Mouse (Mus musculus) embryonic fibroblast, embryonic 13.5 days (primary cell): ENCODE results near the gene Cbr1.

ENCODE experiments used
- CTCF ChIP-seq: IDR thresholded peaks from 2 replicates; pipeline ENCODE4 v1.5.1; 2011; ENCODE audit warnings: mild to moderate bottlenecking, control low read depth, low read length, moderate library complexity, borderline replicate concordance; ENCODE audit not compliant: insufficient read depth
- POLR2A ChIP-seq: IDR thresholded peaks from 2 replicates; pipeline ENCODE4 v1.6.1; 2011; ENCODE audit warnings: low read depth, mild to moderate bottlenecking, control low read depth, low read length, moderate library complexity

DNA sequence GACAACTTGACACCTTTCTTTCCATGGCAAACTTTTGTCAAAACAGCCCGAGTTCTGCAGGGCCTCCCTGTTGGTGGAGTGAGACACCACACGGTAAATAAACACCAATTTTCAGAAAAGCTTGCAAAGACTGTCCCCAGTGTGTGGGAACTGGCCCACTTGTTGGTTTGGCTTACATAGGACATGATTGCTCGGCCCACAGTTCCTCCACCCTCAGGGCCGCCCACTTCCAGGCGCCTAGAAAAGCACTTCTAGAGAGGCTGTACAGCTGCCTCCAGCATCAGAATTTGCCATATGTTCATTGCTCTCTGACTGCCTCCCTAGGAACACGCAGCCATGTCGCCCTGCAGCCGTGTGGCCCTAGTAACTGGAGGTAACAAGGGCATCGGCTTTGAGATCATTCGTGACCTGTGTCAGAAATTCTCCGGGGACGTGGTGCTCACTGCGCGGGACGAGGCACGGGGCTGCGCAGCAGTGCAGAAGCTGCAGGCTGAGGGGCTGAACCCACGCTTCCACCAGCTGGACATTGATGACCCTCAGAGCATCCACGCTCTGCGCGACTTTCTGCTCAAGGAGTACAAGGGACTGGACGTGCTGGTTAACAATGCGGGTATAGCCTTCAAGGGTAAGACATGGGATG is 22.2 kb downstream of the Cbr1 start, which contains the start of gene Gm5678:
- TF ChIP-seq CTCF: no peak
- TF ChIP-seq POLR2A: no peak
